Mouse (Mus musculus): ENCODE measurements around the gene M1ap.
A peak's percentile ranks its signal among the peaks of the same experiment; 100 is the strongest.

The M1ap gene

DNA sequence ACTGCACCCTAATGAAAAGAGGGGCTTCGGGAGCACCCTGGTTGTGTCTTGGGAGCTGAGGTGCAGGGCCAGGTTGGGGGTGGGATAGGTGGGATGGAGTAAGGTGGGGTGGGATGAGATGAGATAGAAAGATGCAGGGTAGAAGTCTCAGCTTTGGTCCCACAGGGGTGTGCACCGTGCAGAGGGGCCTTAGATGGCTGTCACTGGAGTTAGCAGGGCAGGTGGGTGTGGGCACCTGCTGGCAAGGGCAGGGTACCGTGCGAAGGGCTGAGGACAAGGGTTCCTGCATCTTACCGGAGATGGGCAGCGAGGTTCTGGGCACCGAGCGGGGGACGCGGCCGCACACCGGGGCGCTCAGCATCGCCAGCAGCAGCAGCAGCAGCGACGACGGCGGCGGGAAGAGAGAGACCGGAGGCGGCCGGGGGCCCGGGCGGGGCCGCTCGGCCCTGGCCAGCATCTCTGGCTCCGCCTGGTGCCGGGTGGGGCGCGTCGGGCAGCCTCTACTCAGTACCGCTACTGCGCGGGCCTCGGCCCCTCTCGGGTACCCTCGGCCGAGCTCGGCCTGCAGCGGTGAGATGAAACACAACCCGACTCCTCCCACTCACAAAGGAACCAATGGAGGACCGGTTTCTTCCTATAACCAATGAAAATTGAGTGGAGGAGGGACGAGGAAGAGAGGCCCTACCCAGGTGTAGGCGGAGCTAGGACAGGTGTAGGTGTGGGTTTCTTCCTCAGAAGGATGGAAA, 7.4 kb upstream of the M1ap start, which contains the start of gene Sema4f:
Gene Sema4f (minus strand): TSS at position 603 of the 746 bp plus-strand sequence.
- DNase-seq (ENCODE audit: low spot score): peak; percentile 79

DNA sequence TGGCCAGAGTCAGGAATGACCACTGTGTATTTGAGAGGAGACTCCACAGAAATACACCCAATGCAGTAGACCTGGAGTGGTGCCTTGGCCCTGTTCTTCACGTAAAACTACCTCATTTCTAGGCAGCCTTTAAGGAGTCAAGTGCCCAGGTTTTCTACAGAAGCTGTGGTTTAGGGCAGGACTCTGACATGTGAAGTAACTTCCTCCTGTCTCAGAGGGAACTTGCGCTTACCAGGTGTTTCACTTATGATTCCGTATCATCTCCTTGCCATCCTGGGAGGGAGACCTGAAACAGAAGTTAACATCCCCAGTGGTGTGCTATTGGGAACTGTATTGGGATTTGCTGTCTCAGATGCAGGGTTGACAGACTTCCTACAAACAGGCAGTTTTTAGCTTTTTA, 5.9 kb upstream of the M1ap start:
- DNase-seq (ENCODE audit: low spot score): no peak

DNA sequence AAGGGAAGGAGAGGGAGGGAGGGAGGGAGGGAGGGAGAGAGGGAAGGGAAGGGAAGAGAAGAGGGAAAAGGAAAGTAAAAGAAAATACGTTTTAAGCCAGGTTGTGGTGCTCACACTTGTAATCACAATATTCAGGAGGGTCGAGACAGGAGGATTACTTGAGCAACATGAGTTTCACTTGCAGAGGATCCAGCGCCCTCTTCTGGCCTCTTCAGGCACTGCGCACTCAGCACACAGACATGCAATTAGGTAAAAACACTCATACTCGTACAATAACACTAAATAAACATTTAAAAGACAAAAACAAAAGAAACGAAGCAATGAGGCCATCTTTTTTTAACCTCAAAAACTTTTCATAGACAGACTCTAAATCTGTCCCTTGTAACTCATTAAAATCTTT, 952 bp upstream of the M1ap start:
- peak; percentile 35 for DNase-seq (ENCODE audit: low spot score)

DNA sequence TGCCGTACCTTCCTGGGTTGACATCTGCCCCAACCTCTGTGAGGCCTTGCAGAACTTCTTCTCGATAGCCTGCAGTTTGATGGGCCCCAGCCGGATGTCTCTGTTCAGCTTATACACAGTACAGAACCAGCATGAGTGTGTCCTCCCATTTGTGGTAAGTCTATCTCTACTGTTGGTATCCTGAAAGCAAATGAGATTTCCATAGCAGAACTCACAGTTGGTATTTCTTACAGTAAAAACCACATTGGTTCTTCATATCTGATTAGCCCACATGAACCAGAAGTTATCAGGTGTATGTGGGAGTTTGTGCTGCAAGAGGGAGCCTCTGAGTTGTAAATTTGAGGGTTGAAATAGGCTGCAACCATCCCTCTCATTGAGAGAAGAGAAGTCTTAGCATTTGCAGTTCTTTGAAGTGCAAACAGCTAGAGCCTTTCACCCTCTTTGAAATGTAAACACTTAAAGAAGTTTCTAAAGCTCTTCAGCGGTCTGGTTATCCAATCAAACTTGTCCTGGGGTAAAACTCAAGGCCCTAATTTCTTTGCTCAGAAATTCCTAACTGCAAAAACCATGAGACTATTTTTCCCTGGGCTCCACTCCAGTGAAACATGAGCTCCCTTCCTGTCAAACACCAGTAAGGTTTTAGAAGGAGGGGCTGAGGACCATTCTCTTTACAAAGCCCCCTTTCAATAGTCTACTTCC, 10.0 kb downstream of the M1ap start:
- no peak for DNase-seq (ENCODE audit: low spot score)

DNA sequence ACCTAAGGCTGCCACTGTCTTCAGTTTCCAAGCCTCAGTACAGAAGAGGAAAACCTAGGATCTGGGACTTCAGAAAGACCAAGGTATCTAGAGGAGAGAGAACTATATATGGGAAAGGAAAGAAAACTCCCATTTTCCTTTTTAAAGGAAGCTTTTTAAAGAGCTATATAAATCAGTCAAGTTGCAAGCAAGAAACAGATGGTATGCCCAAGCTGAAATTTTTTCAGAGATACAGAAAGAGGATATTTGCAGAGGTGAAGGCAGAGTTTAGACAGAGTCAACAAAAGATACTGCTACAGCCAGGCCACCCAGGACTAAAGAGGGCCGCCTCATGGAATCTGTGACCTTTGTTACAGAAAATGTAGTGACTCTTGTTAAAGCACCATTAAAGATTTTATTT, 15.0 kb downstream of the M1ap start:
- DNase-seq (ENCODE audit: low spot score): no peak

DNA sequence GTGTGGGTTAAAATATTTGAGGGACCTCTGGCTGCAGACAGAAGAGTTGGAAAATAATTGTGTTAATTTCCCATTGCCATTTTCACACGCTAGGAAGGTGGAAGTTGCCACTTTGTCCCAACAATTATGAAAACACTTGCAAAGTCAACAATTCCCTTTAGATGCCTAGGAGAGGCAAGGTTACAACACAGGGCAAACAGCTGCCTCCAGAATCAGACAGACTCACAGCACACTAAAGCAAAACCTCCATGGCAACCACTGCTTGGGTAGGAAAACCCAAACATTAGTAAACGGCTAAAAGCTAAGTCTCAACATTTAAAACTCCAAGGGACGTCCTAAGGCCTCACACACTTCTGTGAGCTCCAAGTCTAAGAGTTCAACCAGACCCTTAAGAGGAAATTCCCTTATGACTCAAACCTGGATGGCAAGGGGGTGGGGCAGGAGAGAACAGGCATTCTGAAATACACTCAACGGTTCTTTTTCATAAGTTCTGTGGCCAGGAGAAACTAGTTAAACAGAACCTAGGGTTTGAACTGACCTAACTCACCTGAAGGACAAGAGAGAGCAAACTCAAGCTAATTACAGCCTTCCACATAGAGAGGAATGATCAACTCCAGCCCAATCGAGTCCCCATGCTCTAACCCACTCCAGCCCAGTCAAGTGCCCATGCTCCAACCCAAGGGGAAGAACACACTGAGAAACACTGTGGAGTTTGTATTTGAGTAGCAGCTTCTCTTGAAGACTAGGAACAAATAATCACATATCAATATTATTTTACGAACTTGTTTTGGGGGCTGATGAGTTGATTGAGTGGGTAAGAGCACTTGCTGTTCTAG, 22.8 kb downstream of the M1ap start:
- DNase-seq (ENCODE audit: low spot score): no peak

DNA sequence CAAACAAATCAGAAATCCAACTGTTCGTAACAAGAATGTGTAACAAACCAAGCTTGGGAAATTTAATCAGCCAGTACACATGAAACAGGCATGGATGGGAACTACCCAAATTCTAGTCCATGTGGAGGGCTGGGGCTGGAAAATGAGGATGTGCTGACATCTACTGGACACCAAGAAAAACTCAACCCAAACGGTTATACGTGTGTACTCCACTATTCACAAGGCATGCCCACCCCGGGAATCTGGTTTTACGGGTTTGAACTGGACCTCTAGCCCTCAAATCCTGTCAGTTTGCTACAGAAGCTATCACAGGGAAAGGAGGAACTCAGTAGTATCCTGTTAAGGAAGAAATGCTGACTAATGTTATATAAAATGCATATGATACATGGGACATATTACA, 24.3 kb downstream of the M1ap start:
- peak; percentile 85 for DNase-seq (ENCODE audit: low spot score)

DNA sequence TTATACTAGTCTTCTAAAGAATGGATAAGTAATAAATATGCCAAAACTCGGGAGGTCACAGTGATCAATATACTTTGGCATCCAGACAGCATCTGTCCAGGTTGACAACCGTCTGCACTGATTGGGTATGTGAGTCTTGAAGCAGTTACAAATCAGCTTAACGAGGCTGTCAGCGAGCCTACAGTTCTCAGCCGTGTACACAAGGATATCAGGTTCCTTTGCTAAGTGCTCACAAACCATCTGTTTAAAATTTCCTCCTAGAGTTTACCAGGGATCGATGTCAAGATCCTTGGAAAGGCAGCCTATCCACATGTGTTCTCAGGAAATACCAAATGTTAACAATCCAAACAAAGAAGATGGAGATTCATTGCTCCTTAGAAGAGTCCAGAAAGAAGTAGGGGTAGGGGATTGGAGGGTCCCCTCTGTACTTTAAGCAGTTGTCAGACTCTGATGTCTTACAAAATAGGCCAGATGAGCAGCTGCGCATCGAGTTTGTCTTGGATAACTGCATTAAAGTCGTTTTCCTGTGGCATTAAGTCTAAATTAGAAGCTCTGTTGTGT, 40.8 kb downstream of the M1ap start:
- DNase-seq (ENCODE audit: low spot score): no peak

DNA sequence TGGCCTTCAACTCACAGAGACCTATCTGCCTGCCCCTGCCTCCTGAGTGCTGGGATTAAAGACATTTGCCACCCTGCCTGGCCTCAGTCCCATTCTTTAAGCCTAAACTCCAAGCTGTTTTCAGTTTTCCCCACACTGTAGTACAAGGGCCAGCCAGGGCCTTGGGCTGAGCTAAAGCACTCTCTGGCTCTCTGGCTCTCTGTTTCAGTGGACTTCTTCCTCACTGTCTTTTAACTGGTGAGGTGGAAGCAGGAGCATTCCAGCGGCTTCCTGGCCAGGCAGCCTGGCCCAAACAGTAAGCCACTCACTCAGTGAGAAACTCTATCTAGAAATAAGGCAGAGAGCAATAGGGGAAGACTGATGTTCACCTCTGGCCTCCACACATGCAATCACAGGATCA, 47.0 kb downstream of the M1ap start:
- no peak for DNase-seq (ENCODE audit: low spot score)

DNA sequence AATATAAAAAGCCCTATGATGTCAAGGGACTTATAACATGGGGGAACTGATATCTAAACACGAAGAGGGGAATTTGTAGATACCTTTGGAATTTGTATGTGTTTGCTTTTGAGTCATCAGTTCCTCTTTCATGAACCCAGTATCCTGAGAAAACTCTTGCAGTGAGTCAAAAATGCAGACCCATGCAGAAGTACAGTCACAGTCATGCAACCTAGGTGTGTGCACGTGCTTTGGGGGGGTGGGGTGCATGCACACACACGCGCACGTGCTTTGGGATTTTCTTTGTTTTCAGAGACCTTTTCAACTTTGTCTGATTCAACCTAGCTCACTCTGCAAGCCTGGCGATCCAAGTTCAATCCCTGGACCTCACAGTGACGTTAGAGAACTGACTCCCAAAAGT, 47.7 kb downstream of the M1ap start:
- DNase-seq (ENCODE audit: low spot score): no peak

DNA sequence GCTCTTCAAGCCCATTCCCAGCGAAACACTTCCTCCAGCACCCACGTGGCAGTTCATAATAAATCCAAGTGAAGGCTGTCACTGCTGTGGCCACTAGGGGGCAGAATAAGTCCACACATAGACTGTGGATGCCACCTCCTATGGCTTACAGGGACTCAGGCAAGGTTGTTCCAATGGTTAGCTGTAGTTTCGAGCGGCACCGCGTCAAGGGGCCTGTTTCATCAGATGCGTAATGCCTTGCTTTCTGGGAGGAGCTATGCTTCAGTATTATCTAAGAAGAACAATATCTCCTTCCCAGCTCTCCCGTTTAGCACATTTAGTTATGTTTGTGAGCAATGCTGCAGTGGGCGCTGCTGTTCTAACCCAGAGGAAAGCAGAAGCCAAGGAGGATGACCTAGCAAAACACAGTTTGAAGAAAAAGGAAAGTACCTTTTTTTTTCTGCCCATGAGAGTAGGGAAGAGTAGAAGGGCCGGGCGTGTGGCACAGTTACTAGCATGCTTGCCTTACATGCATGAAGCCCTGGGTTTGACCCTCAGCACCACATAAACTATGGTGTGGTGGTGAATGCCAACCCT, 50.1 kb downstream of the M1ap start:
- DNase-seq (ENCODE audit: low spot score): peak; percentile 99

DNA sequence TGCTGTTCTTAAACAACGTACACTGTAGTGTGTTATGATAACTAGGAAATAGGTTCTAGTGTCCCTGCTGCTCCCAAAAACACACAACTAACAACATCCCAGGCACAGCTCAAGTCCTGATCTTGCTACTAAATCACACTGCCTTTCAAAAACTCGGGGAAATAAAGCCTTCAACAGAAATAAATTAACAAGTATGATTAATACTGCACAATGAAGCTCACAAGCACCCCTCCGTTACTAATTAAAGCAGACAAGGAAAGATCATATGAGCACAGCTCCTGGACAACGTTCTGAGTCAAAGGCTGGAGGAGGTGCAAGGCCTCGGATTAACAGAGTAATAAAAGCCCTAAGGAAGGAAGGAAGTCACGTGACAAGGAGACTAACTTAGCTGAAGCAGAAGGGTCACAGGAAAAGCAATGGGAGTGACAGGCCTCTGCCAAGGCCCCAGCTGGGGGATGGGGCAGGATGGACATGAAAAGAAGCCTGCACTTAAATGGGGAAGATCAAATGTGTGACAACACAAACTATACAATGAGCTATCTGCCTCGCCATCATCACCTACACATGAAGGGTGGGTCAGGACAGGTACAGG, 50.9 kb downstream of the M1ap start:
- peak; percentile 18 for DNase-seq (ENCODE audit: low spot score)

DNA sequence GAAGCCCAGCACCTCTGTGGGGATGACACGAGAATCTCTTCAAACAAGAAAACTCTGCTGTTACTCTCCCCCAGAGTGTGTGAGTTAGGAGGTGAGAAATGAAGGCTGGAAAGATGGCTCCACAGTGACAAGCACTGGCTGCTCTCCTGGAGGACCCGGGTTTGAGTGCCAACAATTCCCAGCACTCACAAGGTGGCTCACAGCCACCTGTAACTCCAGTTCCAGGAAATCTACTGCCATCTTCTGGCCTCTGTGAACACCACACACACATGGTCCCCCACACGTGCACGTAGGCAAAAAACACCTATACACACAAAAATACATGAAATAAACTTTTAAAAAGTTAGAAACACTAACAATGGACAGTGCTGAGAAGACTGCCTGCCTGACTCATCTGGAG, 51.6 kb downstream of the M1ap start:
- DNase-seq (ENCODE audit: low spot score): no peak

DNA sequence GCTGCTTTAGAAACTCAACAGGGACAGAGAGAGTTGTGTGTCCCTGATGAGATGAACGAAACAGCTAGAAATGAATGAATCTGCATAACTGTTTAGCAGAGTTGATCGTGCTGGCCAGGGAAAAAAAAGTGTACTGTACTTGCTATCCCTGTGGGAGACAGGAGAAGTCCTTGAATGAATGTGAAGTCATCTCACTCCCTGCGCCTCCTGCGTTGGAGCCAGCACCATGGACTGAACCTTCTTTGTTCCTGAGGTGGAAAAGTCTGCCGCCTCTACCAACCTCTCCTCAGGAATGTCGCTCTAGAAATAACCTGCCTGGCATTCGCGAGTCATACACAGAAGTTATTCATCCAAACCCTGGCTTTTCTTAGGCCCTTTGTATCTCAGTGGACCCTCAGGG, 53.3 kb downstream of the M1ap start:
- DNase-seq (ENCODE audit: low spot score): no peak

DNA sequence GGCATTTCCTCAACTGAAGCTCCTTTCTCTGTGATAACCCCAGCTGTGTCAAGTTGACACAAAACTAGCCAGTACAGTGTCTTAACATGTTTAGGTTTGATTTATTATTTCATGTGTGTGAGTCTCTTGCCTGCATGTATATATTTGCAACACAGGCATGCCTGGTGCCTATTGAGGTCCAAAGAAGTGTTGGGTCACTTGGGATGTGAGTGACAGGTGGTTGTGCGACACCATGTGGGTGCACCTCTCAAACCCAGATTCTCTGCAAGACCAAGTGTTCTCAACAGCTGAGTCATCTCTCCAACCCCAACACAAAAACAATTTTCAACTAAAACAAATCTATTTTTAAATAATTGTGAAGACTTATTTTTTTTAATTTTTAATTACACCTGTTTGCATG, 56.4 kb downstream of the M1ap start:
- no peak for DNase-seq (ENCODE audit: low spot score)

DNA sequence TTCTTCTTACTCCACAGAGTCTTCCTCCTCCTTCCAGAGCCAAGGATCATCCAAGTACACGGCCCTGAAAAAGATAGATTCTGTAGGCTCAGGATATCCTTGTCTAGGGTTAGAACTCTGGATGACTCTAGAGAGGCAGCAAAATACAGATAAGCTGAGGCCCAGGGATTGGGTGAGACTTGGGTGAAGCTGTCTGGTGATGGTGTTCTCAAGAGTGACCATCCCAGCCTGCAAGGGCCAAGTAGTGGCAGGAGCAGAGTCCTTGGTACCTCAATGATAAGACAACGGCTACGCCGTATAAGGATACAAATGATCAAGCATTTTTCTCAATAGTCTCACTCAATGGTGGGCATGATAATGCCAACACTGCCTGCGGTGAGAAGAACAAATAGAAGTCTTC, 57.1 kb downstream of the M1ap start:
- DNase-seq (ENCODE audit: low spot score): no peak

DNA sequence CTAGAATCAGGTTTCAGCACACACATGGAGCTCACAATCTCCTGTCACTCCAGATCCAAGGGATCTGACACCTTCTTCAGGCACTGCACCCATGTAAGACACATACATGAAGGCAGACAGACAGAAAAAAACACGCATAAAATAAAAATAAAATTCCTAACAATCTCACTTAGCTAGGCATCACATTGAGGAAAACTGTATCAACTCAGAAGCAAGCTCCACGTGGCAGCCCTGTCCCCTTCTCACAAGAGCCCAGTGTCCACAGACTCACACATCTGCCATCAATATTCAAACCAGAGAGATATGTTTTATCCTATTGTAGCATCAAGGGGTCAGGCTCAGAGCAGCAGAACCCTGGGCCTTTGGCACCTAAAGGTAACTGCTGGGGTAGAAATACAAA, 57.6 kb downstream of the M1ap start:
- DNase-seq (ENCODE audit: low spot score): no peak

DNA sequence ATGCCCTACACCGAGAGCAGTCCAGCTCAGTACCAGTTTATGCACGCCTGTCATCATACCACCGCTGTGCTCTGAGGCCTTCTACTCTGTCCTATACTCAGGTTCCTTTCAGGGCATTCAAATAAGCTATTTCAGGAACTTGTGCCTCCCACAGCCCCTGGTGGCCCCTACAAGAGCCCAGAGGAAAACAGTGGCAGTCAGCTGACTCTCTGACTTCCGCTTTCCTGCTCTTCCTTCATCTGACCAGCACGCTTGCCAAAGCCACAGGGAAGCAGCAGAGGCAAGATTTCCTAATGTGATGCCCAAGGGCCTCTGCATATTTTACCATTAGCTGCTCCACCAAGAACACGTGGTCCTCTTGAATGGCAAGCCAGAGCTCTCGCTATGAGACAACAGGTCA, 58.2 kb downstream of the M1ap start:
- DNase-seq (ENCODE audit: low spot score): no peak

DNA sequence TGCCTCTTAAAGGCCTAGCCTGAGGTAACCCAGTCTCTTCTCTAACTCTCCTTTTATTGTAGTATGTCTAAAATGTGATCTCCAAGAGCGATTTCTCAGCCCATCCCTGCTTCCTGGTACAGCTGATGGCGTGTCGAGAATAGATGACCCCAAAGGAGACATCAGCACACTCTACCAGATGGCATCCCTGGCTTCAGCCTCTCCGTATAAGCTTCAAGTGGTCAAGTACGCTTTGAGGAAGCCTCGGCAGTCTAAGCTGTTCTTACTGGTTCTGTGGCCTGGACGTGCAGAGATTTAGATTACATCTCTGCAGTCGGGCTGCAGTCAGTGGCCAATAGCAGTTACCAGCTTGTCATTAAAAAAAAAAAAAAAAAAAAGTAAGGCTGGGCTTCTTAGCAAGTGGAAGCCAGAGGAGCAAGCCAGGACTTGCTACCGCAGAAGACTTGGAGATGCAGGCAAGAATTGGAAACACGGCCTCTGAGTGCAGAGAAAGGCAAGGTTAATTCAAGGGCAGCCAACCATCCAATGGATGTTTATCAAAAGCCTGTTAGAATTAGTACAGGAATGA, 58.8 kb downstream of the M1ap start:
- no peak for DNase-seq (ENCODE audit: low spot score)

DNA sequence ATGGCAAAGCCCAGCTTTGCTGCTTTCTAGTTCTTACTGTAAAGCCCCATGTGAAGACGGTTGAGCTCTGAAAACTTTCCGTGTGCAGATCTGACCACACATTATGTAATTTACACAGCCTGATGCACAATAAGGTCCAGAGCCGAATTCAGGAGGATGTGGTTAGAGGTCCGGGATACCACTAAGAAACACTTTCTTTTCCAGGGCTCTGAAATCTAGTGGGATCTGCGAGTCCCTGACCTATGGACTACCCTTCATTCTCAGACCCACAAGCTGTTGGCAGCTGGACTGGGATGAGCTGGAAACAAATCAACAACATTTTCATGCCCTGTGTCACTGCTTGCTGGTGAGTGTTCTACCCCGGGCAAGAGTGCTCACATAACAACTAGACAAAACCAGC, 59.4 kb downstream of the M1ap start:
- DNase-seq (ENCODE audit: low spot score): no peak

DNA sequence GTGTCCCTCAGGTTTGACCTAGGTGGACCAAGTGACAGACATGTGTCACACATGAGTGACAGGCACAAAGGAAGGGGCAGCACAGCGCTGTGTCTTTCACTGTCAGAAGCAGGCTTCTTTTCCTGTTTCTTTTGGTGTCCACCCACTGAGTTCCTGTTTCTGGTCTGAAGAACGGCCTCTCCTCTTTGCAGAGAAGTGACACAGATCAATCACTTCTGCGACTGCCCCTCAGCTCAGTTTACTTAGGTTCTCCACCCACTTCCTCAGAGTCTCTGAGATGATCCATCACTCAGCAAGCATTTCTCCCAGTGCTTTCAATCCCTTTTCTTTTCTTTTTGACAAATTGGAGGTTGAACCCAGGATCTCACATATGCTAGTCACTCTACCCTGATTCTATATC, 62.0 kb downstream of the M1ap start:
- DNase-seq (ENCODE audit: low spot score): no peak

DNA sequence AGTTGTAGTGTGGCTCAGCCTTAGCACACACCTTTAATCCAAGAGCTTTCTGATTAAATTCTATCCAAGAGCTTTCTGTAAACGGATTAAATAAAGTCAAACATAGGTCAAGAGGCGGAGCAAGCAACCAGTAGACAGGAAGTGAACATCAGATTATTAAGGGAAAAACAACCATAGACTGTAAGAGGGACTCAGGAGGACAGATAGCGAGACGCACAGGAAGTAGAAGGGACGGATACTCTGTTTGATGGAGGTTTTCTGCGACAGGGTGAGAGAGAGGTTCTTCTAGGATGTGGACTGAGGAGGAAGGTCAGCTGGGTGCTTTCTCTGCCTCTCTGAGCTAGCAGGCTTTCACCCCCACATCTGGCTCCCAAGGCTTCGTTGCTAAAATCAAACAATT, 63.3 kb downstream of the M1ap start:
- no peak for DNase-seq (ENCODE audit: low spot score)

Measured in retina, embryonic 14.5 days (tissue).